Mouse (Mus musculus): ENCODE measurements around the gene Plxnc1. TPM values are rescaled to one million over a fixed set of nuclear protein-coding genes. Genes with fewer than 3 reads are reported as not detected.

The Plxnc1 gene
- total RNA-seq, 1 experiment from 2014 or later, result 45.8 TPM

GRCm38 (mm10) chr10:94911102-94911501, 33.5 kb downstream of the Plxnc1 start:
- no peak for ATAC-seq (replicated peaks in 1 of 2; ENCODE audit: insufficient read depth in 1 of 2, low FRiP score in 2 of 2, low TSS enrichment in 1 of 2, low read depth in 1 of 2, poor library complexity in 2 of 2, severe bottlenecking in 2 of 2)

- ATAC-seq (replicated peaks in 1 of 2; ENCODE audit: insufficient read depth in 1 of 2, low FRiP score in 2 of 2, low TSS enrichment in 1 of 2, low read depth in 1 of 2, poor library complexity in 2 of 2, severe bottlenecking in 2 of 2), result no peak
Measured at GRCm38 (mm10) chr10:94910570-94910969, 34.1 kb downstream of the Plxnc1 start.

GRCm38 (mm10) chr10:94909789-94910188, 34.8 kb downstream of the Plxnc1 start:
- ATAC-seq (replicated peaks in 1 of 2; ENCODE audit: insufficient read depth in 1 of 2, low FRiP score in 2 of 2, low TSS enrichment in 1 of 2, low read depth in 1 of 2, poor library complexity in 2 of 2, severe bottlenecking in 2 of 2), result no peak

- peak; percentile 55 to 61; a peak in 2 of 4 replicates for ATAC-seq (replicated peaks in 1 of 2; ENCODE audit: insufficient read depth in 1 of 2, low FRiP score in 2 of 2, low TSS enrichment in 1 of 2, low read depth in 1 of 2, poor library complexity in 2 of 2, severe bottlenecking in 2 of 2)
Measured at GRCm38 (mm10) chr10:94908976-94909717, 35.5 kb downstream of the Plxnc1 start.

- no peak for ATAC-seq (replicated peaks in 1 of 2; ENCODE audit: insufficient read depth in 1 of 2, low FRiP score in 2 of 2, low TSS enrichment in 1 of 2, low read depth in 1 of 2, poor library complexity in 2 of 2, severe bottlenecking in 2 of 2)
Measured at GRCm38 (mm10) chr10:94905689-94906473, 38.8 kb downstream of the Plxnc1 start.

- ATAC-seq (replicated peaks in 1 of 2; ENCODE audit: insufficient read depth in 1 of 2, low FRiP score in 2 of 2, low TSS enrichment in 1 of 2, low read depth in 1 of 2, poor library complexity in 2 of 2, severe bottlenecking in 2 of 2), result no peak
Measured at GRCm38 (mm10) chr10:94905219-94905618, 39.4 kb downstream of the Plxnc1 start.

- peak in 1 of 2 experiments; percentile 56; a peak in 1 of 4 replicates for ATAC-seq (replicated peaks in 1 of 2; ENCODE audit: insufficient read depth in 1 of 2, low FRiP score in 2 of 2, low TSS enrichment in 1 of 2, low read depth in 1 of 2, poor library complexity in 2 of 2, severe bottlenecking in 2 of 2)
Measured at GRCm38 (mm10) chr10:94896950-94897349, 47.7 kb downstream of the Plxnc1 start.

- no peak for ATAC-seq (replicated peaks in 1 of 2; ENCODE audit: insufficient read depth in 1 of 2, low FRiP score in 2 of 2, low TSS enrichment in 1 of 2, low read depth in 1 of 2, poor library complexity in 2 of 2, severe bottlenecking in 2 of 2)
Measured at GRCm38 (mm10) chr10:94896311-94896710, 48.3 kb downstream of the Plxnc1 start.

- no peak for ATAC-seq (replicated peaks in 1 of 2; ENCODE audit: insufficient read depth in 1 of 2, low FRiP score in 2 of 2, low TSS enrichment in 1 of 2, low read depth in 1 of 2, poor library complexity in 2 of 2, severe bottlenecking in 2 of 2)
Measured at GRCm38 (mm10) chr10:94895876-94896275, 48.8 kb downstream of the Plxnc1 start.

GRCm38 (mm10) chr10:94889735-94890134, 54.9 kb downstream of the Plxnc1 start:
- ATAC-seq (replicated peaks in 1 of 2; ENCODE audit: insufficient read depth in 1 of 2, low FRiP score in 2 of 2, low TSS enrichment in 1 of 2, low read depth in 1 of 2, poor library complexity in 2 of 2, severe bottlenecking in 2 of 2), result no peak

GRCm38 (mm10) chr10:94883216-94883615, 61.4 kb downstream of the Plxnc1 start:
- no peak for ATAC-seq (replicated peaks in 1 of 2; ENCODE audit: insufficient read depth in 1 of 2, low FRiP score in 2 of 2, low TSS enrichment in 1 of 2, low read depth in 1 of 2, poor library complexity in 2 of 2, severe bottlenecking in 2 of 2)

GRCm38 (mm10) chr10:94871506-94871905, 73.1 kb downstream of the Plxnc1 start:
- no peak for ATAC-seq (replicated peaks in 1 of 2; ENCODE audit: insufficient read depth in 1 of 2, low FRiP score in 2 of 2, low TSS enrichment in 1 of 2, low read depth in 1 of 2, poor library complexity in 2 of 2, severe bottlenecking in 2 of 2)

GRCm38 (mm10) chr10:94871102-94871501, 73.5 kb downstream of the Plxnc1 start:
- ATAC-seq (replicated peaks in 1 of 2; ENCODE audit: insufficient read depth in 1 of 2, low FRiP score in 2 of 2, low TSS enrichment in 1 of 2, low read depth in 1 of 2, poor library complexity in 2 of 2, severe bottlenecking in 2 of 2), result no peak

GRCm38 (mm10) chr10:94866995-94867856, 77.4 kb downstream of the Plxnc1 start:
- ATAC-seq (replicated peaks in 1 of 2; ENCODE audit: insufficient read depth in 1 of 2, low FRiP score in 2 of 2, low TSS enrichment in 1 of 2, low read depth in 1 of 2, poor library complexity in 2 of 2, severe bottlenecking in 2 of 2), result no peak

- no peak for ATAC-seq (replicated peaks in 1 of 2; ENCODE audit: insufficient read depth in 1 of 2, low FRiP score in 2 of 2, low TSS enrichment in 1 of 2, low read depth in 1 of 2, poor library complexity in 2 of 2, severe bottlenecking in 2 of 2)
Measured at GRCm38 (mm10) chr10:94865206-94865605, 79.4 kb downstream of the Plxnc1 start.

GRCm38 (mm10) chr10:94864199-94864928, 80.3 kb downstream of the Plxnc1 start:
- ATAC-seq (replicated peaks in 1 of 2; ENCODE audit: insufficient read depth in 1 of 2, low FRiP score in 2 of 2, low TSS enrichment in 1 of 2, low read depth in 1 of 2, poor library complexity in 2 of 2, severe bottlenecking in 2 of 2), result no peak

GRCm38 (mm10) chr10:94863251-94863650, 81.4 kb downstream of the Plxnc1 start:
- no peak for ATAC-seq (replicated peaks in 1 of 2; ENCODE audit: insufficient read depth in 1 of 2, low FRiP score in 2 of 2, low TSS enrichment in 1 of 2, low read depth in 1 of 2, poor library complexity in 2 of 2, severe bottlenecking in 2 of 2)
